Mouse (Mus musculus): Measurements from ENCODE around the gene Ablim1.

The Ablim1 gene

DNA sequence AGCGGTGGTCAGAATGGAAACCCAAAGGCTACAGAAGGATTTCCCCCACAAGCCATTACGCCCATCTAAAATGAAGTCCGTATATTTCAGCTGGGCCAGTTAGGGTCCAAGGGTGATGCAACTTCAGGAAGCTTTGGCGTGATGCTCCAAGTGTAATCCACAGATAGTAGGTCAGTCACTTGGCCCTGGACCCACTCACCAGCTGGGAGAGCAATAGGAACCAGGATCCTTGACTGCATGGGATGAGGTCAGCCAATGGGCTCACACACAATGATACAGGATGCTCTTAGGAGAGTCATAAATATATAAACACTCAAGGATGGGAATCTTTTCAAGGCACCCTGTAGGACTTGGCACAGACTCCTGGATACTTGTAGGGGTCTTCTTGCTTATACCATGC, 309.7 kb downstream of the Ablim1 start:
- DNase-seq: peak in 1 of 2 experiments; percentile 74

DNA sequence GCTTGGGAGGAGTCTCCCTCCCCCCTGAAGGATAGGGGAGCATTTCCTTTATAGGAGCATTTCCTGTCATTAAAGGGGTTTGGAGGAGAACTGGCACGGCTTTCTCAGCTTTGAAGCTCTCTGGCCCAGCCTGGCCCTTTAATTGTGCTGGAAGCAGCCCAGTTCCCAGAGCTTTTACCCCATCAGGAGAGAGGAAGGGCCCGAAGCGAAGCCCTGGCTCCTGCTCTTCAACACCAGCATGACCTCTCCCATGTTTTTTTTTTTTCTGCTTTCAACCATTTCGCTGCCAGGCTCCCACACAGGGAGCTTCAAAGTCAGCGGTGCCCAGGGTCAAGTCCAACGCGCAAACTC, 311.3 kb downstream of the Ablim1 start:
- DNase-seq: peak; percentile 56 to 78

- no peak for DNase-seq
Observed at GRCm38 (mm10) chr19:57002741-57003459, 311.8 kb downstream of the Ablim1 start.

- no peak for DNase-seq
Observed at GRCm38 (mm10) chr19:57001926-57002325, 312.8 kb downstream of the Ablim1 start.

GRCm38 (mm10) chr19:57000592-57000991, 314.1 kb downstream of the Ablim1 start:
- DNase-seq: no peak

- no peak for DNase-seq
Observed at GRCm38 (mm10) chr19:56999781-57000180, 314.9 kb downstream of the Ablim1 start.

GRCm38 (mm10) chr19:56998910-56999309, 315.8 kb downstream of the Ablim1 start:
- no peak for DNase-seq

- no peak for DNase-seq
Observed at GRCm38 (mm10) chr19:56998331-56998730, 316.4 kb downstream of the Ablim1 start.

DNA sequence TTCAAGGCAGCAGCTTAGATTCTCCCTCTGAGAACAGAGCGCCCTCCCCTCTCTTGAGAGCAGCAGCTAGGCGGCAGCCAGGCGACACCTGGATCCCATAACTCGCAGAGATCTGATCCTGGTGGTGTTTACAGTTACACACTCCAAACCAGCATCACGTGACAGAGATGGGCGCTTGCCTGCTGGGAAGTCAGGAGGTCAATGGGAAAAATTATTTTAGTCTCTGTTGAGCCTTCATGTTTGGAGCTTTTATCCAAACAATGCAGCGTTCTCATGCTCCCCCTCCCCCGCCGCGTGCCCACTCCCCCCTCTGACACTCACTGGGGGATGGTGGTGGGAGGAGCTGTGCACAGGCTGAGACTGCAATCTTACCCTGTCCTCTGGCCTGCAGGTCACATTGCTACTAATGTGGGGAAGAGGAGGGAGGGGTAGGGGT, 317.5 kb downstream of the Ablim1 start:
- DNase-seq: peak; percentile 74 to 89

GRCm38 (mm10) chr19:56995441-56995840, 319.3 kb downstream of the Ablim1 start:
- no peak for DNase-seq

GRCm38 (mm10) chr19:56994653-56995052, 320.1 kb downstream of the Ablim1 start:
- peak in 1 of 2 experiments; percentile 57 for DNase-seq

DNA sequence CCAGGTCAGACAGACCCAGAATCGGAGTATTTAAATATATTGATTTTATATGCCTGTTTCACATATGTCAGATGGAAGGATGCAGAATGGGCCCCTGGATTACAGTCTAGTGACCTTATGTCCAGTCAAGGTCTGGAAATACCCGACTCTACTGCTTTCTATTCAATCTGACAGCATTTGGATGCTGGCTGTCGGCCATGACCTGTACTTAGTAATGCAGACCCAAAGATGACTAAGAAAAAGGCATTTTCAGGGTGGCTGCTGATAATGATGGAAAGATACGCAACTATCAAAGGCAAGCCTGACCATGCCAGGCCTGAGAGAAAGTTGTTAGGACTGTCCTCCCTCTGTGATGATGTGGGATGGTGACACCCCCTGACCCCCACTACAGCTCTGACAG, 321.0 kb downstream of the Ablim1 start:
- no peak for DNase-seq

DNA sequence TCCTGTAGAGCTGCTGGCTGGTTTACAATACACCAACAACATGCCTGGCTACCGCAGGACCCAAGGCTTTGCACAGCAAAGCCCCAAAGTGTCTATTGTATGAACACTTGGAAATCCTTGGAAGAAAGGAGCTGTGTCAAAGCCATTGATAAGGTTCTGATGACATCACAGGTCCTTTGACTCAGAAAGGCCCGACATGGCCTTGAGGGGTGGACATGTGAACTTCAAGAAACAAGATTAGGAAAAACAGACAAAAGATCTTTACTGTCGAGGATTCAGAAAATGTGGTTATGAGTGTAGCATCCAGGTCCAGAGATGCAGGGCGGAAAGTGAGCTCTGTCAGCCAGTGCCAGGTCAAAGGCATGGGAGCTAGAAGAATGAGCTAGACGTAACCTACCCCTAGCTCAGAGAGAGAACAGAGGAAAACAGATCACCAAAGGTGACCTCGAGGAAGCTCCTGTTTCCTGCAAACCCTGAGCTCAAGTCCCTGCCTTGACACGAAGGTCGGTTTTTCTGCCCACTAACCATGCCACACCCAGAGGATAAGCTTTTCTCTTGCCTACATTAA, 321.7 kb downstream of the Ablim1 start:
- no peak for DNase-seq

DNA sequence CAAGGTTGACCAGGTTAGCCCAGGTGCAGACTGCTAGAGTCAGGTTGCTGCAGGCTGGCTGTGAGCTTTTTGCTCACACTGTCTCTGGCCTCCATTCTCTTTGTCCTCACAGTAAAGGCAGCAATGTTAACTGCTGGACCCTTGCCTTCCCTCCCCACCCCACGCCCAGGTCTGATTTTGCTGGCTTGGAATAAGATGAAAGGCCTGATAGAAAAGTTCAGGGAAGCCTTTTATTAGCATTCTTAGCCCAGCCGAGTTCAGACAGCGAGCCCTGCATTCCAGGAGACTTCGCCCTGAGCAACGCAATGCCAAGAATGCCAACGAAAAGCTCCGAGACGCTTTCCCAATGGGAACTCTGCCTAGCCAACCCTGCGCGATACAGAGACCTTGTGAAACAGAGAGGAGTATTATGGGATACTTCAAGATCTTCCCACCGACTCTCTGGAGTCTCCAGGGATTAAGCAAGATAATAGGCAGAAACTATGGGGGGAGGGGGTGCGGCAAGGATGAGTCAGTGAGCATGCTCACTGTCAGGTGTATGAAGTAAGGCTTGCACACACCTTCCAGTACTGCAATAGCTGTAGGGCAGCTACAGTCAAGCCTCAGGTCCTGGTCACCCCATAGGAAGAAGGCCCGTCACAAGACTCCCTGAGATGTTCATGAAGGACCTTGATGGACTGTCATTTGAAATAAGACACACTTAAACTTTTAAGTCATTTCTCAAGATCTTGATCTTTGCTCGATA, 324.2 kb downstream of the Ablim1 start:
- DNase-seq: peak in 1 of 2 experiments; percentile 76

DNA sequence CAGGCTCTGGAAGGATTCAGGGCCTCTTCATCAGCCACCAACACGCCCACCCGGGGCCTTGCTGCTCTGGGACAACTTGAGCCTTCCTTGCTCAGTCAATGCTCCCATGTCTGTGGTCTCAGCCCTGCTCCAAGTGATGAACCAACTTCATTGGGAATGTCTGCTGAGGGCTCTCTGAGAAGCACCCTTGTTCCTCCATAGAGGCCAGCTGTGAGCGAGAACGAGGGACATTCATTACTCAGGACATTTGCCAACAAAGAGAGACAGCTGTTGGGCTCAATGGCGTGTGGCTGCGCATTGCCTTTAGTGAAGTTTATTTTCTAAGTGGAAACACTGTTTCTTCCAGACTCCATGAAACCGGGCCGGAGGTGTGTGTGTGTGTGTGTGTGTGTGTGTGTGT, 325.5 kb downstream of the Ablim1 start:
- DNase-seq: peak in 1 of 2 experiments; percentile 64

GRCm38 (mm10) chr19:56984229-56984628, 330.5 kb downstream of the Ablim1 start:
- peak in 1 of 2 experiments; percentile 61 for DNase-seq

DNA sequence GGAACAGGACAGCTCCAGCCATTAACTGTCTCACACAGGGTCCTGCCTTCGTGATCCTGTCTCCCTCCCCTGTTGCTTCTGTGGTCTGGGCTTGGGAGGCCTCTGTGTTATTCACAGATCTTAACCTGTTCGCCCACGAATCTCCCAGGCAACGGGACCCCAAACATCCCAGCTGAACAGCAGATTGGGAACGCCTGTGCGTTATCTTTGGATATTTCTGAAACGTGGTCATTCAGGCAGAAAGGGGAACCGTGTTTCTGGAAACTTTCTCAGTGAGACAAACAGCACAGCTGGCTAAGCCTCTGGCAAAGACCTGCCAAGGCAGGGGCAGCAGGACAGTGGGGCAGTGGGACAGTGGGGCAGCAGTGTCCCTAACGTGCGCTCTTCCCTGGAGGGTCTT, 331.0 kb downstream of the Ablim1 start:
- no peak for DNase-seq

All from lung, postnatal 4 days (tissue).